Comparison of ENCODE assay signal across 8 mouse cellular contexts in the genomic region with DNA sequence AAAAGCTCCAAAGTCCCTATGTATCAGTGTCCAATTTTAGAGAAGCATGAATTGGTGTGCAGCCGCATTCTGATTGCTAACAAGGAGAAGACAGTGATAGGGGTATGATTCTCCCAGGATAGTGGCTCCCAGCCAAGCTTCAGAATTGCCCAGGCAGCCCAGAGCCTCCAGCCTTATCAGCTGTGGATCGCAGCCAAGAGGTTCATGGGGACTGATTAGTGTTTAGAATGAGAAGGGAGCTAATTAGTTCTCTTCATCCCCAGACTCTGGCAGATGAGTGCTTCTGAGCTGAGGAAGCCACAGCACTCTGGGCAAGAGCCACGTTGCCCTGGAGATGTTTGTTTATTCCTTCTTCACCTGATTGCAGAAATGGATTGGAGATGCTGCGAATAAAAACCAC.
DNase-seq lines count a peak whose midpoint lies in the region; ATAC-seq lines count a peak whose summit lies in the region.

No protein-coding gene starts in this region.

- no peak for ATAC-seq in inflammation-experienced regulatory T-cells, adult 6 months

- DNase-seq in heart, adult 11 months: peak; percentile 86
- DNase-seq in heart, postnatal 25 days (ENCODE audit: low spot score): no peak
- DNase-seq in adrenal gland, postnatal 14 days: peak; percentile 55
- DNase-seq in frontal cortex, postnatal 10 days (ENCODE audit: low spot score in 2 of 2): peak; percentile 41
- peak; percentile 46 to 49 for DNase-seq in left cerebral cortex, postnatal 10 days (ENCODE audit: extremely low spot score in 1 of 2, low spot score in 2 of 2)
- DNase-seq in right cerebral cortex, postnatal 14 days: peak; percentile 47
- DNase-seq in yolk sac, embryonic 10.5 days (ENCODE audit: low spot score): no peak

- intact Hi-C loops in heart, postnatal 25 days (cut with DNase I): no loop called here
- intact Hi-C loops in left cerebral cortex, postnatal 10 days (cut with DNase I): no loop called here

Comparison
In these comparisons a context has a peak if more than half of its experiments do, and no peak if none do; other contexts are left out.
1. DNase-seq: peak in heart, adult 11 months (single experiment), adrenal gland, postnatal 14 days (single experiment), frontal cortex, postnatal 10 days (2 of 2), left cerebral cortex, postnatal 10 days (2 of 2) and right cerebral cortex, postnatal 14 days (single experiment); none in heart, postnatal 25 days (single experiment) and yolk sac, embryonic 10.5 days (single experiment).